Mouse (Mus musculus): ENCODE measurements around the gene Hist1h1b. TPM values are rescaled to one million over a fixed set of nuclear protein-coding genes. Genes with fewer than 3 reads are reported as not detected.
A peak's percentile ranks its signal among the peaks of the same experiment; 100 is the strongest.
"Not testable (repeated sequence)": the region's sequence is repeated elsewhere in the genome, so short reads cannot be mapped to it uniquely, and the experiment has no call there.

Gene Hist1h1b
- polyA plus RNA-seq, 1 experiment from 2014 or later: 1.4 TPM

- no peak for ATAC-seq
- TF ChIP-seq CTCF (IDR thresholded peaks at IDR 0.05): no peak
- CTCF ChIA-PET: no interaction called here
These were observed 10.3 kb upstream of the Hist1h1b start for GRCm38 (mm10) chr13:21790601-21791283.

DNA sequence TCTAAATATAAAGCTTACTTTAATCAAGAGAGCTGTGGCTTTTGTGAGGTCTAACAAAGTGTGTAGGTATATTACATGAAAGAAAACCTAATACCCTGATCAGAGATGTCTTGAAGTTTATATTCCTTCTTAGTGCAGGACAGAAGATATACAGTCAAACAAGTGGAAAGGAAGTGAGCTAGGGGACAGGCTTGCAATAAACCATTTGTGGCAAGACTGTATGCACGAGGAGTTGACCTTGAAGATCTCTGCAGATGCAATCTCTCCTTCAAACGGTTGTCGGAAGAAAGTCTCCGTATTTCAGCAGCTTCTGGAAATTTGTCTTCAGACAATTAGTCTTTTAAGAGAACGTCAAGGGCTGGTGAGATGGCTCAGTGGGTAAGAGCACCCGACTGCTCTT is 9.5 kb upstream of the Hist1h1b start:
- no peaks in the 10 kb centered on the region for H3K27me3 ChIP-seq
- in situ Hi-C loops (cut with MboI; ENCODE audit: low pct_unique_long_range_greater_than_20kb): loop anchor here (25.0 kb wide), 1 partner anchor 1972 kb away; the partner anchor contains the start of genes Hist1h1a, Hist1h2ab, Hist1h3a and Hist1h3b
- no peak for ATAC-seq
- TF ChIP-seq CTCF (IDR thresholded peaks at IDR 0.05): no peak
- ChIA-PET POLR2A (no interaction called here), CTCF (no interaction called here)
- no peak for DNase-seq (ENCODE audit: low read depth, low spot score)

More at GRCm38 (mm10) chr13:21790601-21791283, 10.3 kb upstream of the Hist1h1b start:
- POLR2A ChIA-PET: no interaction called here
- H3K27me3 ChIP-seq: no peaks in the 10 kb centered on the region
- in situ Hi-C loops (cut with MboI; ENCODE audit: low pct_unique_long_range_greater_than_20kb): loop anchor here (25.0 kb wide), 1 partner anchor 1972 kb away; the partner anchor contains the start of genes Hist1h1a, Hist1h2ab, Hist1h3a and Hist1h3b
- DNase-seq (ENCODE audit: low read depth, low spot score): no peak

DNA sequence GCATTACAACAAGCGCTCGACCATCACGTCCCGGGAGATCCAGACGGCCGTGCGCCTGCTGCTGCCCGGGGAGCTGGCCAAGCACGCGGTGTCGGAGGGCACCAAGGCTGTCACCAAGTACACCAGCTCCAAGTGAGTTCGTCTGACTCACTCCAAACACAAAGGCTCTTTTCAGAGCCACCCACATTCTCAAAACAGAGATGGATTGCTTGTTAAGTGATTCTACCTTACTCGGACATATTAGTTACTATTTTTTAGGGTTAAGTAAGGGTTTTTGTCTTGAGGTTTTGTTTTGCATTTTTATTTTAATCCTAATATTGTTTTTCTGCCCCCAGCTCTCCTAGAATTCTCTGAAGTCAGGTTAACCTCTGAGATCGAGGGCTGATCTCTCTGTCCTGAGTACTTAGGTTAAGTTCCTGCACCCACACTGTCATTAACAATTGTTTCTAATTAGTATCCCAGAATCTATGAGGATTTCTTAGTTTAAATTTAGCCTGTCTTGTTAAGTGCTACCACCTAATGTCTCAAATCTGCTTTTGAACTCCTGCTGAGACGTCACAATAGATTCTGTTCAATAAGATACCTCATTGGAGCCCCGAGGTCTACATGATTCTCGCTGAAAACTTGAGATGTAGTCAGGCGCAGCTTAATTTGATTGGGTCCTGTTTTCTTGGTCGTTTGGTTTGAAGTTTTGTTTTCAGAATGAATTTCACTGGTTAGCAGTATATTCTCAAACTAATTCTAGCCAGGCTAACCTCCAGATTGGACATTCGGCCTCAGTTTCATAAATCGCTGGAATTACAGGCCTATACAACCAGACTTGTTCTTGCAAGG is 7.6 kb upstream of the Hist1h1b start:
- peak; percentile 18 for ATAC-seq

DNA sequence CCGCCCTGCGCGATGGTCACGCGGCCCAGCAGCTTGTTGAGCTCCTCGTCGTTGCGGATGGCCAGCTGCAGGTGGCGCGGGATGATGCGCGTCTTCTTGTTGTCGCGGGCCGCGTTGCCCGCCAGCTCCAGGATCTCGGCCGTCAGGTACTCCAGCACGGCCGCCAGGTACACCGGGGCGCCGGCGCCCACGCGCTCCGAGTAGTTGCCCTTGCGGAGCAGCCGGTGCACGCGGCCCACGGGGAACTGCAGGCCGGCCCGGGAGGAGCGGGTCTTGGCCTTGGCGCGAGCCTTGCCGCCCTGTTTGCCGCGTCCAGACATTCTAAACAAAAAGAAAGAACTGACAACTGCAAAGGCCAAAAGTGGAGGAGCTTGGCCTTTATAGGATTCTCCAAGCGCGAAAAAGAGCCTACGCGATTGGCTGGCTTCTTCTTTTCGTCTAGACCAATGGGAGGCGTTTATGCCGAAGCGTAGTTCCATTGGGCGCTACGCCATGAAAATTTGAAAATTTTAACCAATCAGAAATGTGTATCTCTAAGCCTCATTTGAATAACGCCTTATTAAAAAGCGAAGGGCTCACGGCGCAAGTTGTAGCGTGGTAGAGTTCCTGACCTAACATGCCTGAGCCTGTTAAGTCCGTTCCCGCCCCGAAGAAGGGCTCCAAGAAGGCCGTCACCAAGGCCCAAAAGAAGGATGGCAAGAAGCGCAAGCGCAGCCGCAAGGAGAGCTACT is 6.6 kb upstream of the Hist1h1b start, which contains the start of the genes Hist1h2an and Hist1h2bp:
Gene Hist1h2an (minus strand): TSS at position 320 of the 731 bp plus-strand sequence.
Gene Hist1h2bp (plus strand): TSS at position 563 of the 731 bp plus-strand sequence.
- CTCF ChIA-PET, H3K27me3 ChIP-seq: not testable (repeated sequence)
- peak; percentile 99 for DNase-seq (ENCODE audit: low read depth, low spot score)
- in situ Hi-C loops (cut with MboI; ENCODE audit: low pct_unique_long_range_greater_than_20kb): loop anchor here (25.0 kb wide), 1 partner anchor 1975 kb away; the partner anchor contains the start of genes Hist1h1a, Hist1h2ab, Hist1h3a and Hist1h3b
- POLR2A ChIA-PET: interaction anchor here (1.1 kb wide), 1 partner anchor 1754 kb away, joined by 3 read pairs; no protein-coding TSS in a partner anchor
- peak; percentile 91 for ATAC-seq

More for the DNA sequence above, 7.6 kb upstream of the Hist1h1b start:
- in situ Hi-C loops (cut with MboI; ENCODE audit: low pct_unique_long_range_greater_than_20kb): loop anchor here (25.0 kb wide), 1 partner anchor 1974 kb away; the partner anchor contains the start of genes Hist1h1a, Hist1h2ab, Hist1h3a and Hist1h3b
- TF ChIP-seq CTCF (IDR thresholded peaks at IDR 0.05): no peak
- DNase-seq (ENCODE audit: low read depth, low spot score): no peak
- H3K27me3 ChIP-seq: no peaks in the 10 kb centered on the region
- POLR2A ChIA-PET: interaction anchor here (1.1 kb wide), 1 partner anchor 1754 kb away, joined by 3 read pairs; no protein-coding TSS in a partner anchor
- CTCF ChIA-PET: no interaction called here

DNA sequence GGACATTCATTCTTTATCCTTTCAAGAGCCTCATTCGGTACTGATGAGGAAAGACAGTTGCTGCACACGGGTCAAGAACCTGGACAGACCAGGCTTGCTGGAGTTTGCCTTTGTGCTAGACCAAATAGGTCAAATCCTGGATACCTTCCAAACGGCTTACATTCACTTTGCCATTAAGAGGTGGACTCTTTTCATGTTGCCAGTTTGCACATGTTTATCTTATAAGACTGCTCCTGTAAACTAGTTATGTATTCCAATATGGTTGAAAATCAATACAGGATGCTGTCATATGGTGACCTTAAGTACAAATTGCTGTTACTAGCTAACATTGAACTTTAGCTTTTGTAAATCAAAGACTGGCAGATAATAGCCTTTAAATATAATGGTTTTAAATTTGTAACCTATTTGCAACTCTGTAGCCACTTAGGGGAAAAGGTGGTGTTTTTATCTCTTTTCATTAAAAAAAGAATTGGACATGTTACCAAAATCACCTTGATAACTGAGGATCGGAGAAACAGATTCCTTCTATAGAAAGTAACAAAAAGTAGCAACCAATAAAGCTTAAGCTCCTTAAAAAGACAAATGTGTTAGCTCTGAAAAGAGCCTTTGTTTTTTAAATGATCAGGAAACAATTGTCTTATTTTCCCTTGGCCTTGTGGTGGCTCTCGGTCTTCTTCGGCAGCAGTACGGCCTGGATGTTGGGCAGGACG is 5.9 kb upstream of the Hist1h1b start:
- no peak for DNase-seq (ENCODE audit: low read depth, low spot score)
- CTCF ChIA-PET: no interaction called here
- no peaks in the 10 kb centered on the region for H3K27me3 ChIP-seq
- no peak for TF ChIP-seq CTCF (IDR thresholded peaks at IDR 0.05)
- no peak for ATAC-seq
- in situ Hi-C loops (cut with MboI; ENCODE audit: low pct_unique_long_range_greater_than_20kb): loop anchor here (25.0 kb wide), 1 partner anchor 1976 kb away; the partner anchor contains the start of genes Hist1h1a, Hist1h2ab, Hist1h3a and Hist1h3b
- POLR2A ChIA-PET: no interaction called here

DNA sequence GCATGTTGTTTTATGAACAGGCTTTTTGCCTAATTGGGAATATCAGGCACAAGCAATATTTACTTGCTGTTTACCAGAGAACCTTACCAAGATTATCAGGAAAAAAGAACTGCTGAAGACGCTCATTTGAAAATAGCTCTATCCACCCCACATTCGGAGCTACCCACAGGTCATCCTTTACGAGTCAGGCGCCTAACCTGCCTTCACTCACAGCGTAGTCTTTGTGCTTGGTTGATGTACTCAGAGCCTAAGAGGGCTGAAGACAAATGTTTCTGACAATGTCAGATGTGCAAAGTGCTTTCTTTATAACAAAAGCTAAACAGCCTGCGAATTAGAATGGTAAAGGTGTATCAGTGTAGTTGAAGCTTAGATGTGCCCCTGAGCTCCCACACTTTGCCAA is 3.9 kb upstream of the Hist1h1b start:
- DNase-seq (ENCODE audit: low read depth, low spot score) (no peak), ATAC-seq (no peak)
- no peaks in the 10 kb centered on the region for H3K27me3 ChIP-seq
- POLR2A ChIA-PET: interaction anchor here (0.9 kb wide), 1 partner anchor 31 kb away, joined by 4 read pairs; the partner anchor contains the start of genes Hist1h2ak and Hist1h2bn
- TF ChIP-seq CTCF (IDR thresholded peaks at IDR 0.05): no peak
- CTCF ChIA-PET: no interaction called here
- in situ Hi-C loops (cut with MboI; ENCODE audit: low pct_unique_long_range_greater_than_20kb): loop anchor here (25.0 kb wide), 1 partner anchor 1978 kb away; the partner anchor contains the start of genes Hist1h1a, Hist1h2ab, Hist1h3a and Hist1h3b

GRCm38 (mm10) chr13:21783734-21784161 is 3.3 kb upstream of the Hist1h1b start:
- DNase-seq (ENCODE audit: low read depth, low spot score) (no peak), ATAC-seq (no peak)
- no peaks in the 10 kb centered on the region for H3K27me3 ChIP-seq
- POLR2A ChIA-PET: interaction anchor here (0.9 kb wide), 1 partner anchor 30 kb away, joined by 4 read pairs; the partner anchor contains the start of genes Hist1h2ak and Hist1h2bn
- TF ChIP-seq CTCF (IDR thresholded peaks at IDR 0.05): no peak
- in situ Hi-C loops (cut with MboI; ENCODE audit: low pct_unique_long_range_greater_than_20kb): loop anchor here (25.0 kb wide), 1 partner anchor 1979 kb away; the partner anchor contains the start of genes Hist1h1a, Hist1h2ab, Hist1h3a and Hist1h3b
- CTCF ChIA-PET: no interaction called here

- ATAC-seq (peak; percentile 46), DNase-seq (ENCODE audit: low read depth, low spot score) (peak; percentile 82)
- ChIA-PET POLR2A (no interaction called here), CTCF (no interaction called here)
- in situ Hi-C loops (cut with MboI; ENCODE audit: low pct_unique_long_range_greater_than_20kb): loop anchor here (25.0 kb wide), 1 partner anchor 1979 kb away; the partner anchor contains the start of genes Hist1h1a, Hist1h2ab, Hist1h3a and Hist1h3b
- H3K27me3 ChIP-seq: no peaks in the 10 kb centered on the region
- TF ChIP-seq CTCF (IDR thresholded peaks at IDR 0.05): no peak
These were observed 2.8 kb upstream of the Hist1h1b start, which contains the start of gene Hist1h3i for GRCm38 (mm10) chr13:21783255-21783617. Gene Hist1h3i, minus strand, starts transcription at chr13:21783370.

- in situ Hi-C loops (cut with MboI; ENCODE audit: low pct_unique_long_range_greater_than_20kb): loop anchor here (25.0 kb wide), 1 partner anchor 1980 kb away; the partner anchor contains the start of genes Hist1h1a, Hist1h2ab, Hist1h3a and Hist1h3b
- DNase-seq (ENCODE audit: low read depth, low spot score); H3K27me3 ChIP-seq; CTCF ChIA-PET; ATAC-seq: not testable (repeated sequence)
- POLR2A ChIA-PET: interaction anchor here (0.6 kb wide), 1 partner anchor 1804 kb away, joined by 3 read pairs; no protein-coding TSS in a partner anchor
These were observed 2.2 kb upstream of the Hist1h1b start for GRCm38 (mm10) chr13:21782361-21783254.

Data from Patski (cell line).